Mouse (Mus musculus) liver, adult (tissue): ENCODE measurements around the gene Clec1a.

Experiments used
- GATA4 ChIP-seq: IDR thresholded peaks from 2 replicates; pipeline ENCODE4 v1.6.1; 2014; ENCODE audit warnings: mild to moderate bottlenecking, low read length; ENCODE audit not compliant: insufficient replicate concordance

The Clec1a gene

DNA sequence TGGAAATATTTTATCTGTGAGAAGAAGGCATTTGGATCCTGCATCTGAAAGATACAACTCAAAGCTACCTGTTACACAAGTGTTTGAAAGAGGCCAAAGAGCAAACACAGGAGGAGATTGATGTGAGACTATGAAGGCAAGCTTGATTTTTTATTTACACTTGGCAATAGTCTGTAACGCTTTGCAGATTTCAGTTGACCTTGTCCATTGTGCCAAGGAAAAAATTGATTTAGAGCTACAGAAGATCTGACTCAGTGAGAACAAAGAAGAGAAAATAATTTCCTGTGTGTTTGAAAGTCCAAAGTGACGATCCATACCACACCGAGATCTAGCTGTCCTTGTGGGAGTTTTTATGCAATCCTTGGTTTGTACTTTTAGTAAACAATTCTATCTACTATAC, 29.5 kb downstream of the Clec1a start:
- no peak for TF ChIP-seq GATA4

DNA sequence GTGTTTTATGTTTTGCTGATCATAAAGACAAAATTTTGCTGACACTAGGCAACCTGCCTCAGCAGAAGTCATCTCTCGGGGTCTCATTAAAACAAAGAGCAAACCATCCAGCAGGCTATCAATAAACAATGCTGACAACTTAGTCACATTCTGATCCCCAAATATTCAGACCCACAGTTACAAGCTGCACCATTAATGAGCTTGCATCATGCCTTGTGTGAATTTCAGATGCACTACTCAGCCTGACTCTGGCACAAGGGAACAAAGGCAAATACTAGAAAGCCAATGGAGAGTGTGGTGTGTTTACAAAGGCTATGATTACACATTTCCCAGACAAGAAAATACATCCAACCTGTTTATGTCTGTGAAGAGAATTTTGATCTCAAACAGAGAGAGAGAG, 37.6 kb downstream of the Clec1a start:
- TF ChIP-seq GATA4 = no peak

DNA sequence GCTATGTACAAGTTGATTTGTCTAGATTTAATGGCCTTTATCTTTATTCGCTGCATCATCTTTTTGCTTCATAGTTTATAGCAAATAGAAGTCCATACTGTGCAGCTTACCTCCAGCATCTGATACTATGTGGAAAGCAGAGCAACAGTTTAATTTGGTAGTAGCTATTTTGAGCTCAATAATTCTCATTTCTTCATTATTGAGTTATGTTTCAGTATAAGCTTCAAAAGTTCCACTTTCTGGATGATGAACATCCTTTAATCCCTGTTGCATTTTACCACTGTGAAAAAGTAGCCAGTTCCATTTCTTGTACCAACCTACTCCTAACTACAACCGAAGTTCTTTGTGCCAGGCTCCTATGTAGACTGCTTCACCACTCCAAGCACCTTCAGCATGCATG, 43.2 kb downstream of the Clec1a start, which contains the start of gene Clec9a:
Clec9a (plus strand) TSS at position 301 of the 400 bp plus-strand sequence.
- no peak for TF ChIP-seq GATA4

DNA sequence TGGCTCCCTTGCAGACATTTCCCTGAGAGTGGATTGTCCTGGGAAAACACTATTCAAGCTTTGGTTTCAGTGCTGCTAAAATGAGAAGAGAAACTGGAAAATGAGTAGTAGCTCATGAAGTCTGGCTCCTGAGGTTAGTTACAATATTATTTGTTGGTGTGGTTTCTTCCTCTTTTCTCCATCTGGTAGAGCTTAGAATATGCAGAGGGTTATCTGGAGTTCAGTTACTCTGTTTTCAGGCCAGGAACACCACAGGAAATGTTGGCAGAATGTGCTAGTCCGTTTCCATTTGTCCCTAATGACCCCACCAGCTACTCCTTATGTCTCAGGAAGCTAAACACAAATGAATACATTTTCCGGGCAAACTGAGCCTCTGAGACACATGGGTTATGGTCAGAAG, 44.5 kb downstream of the Clec1a start:
- peak; percentile 73; the same call in 1 of the 2 replicates for TF ChIP-seq GATA4

DNA sequence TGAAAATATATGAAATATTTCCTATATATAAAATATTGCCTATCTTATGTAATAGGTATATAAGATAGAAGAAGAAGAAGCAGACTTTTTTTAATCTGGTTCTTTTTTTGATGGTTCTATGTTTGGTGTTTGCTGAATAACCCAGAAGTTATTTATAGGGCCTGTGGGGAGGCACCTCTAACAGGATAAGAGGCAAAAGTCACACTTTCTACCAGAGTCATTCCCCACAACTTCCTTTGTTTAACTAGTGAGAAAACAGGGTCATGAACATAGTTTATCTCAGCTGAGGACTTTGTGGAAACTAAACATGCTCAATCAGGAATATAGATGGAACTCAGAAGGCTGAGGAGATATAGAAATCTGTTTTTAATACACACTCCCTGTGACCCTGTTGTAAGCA, 45.8 kb downstream of the Clec1a start:
- no peak for TF ChIP-seq GATA4

DNA sequence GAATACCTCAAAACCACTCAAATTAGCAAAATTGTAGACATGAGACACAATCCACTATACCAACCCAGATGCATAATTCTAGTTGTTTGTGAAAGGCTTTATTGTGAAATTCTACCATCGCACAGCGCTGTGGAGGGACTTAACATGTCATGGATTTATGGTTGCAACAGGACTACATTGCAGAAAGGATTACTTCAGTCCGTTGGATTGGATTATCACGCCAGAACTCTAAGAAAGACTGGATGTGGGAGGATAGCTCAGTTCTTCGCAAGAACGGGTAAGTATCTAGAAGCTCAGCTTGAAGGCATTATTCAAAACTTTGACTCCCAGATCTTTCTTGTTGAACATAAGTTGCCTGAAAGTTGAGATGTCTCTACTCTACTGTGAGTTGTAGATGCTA, 48.4 kb downstream of the Clec1a start:
- no peak for TF ChIP-seq GATA4

DNA sequence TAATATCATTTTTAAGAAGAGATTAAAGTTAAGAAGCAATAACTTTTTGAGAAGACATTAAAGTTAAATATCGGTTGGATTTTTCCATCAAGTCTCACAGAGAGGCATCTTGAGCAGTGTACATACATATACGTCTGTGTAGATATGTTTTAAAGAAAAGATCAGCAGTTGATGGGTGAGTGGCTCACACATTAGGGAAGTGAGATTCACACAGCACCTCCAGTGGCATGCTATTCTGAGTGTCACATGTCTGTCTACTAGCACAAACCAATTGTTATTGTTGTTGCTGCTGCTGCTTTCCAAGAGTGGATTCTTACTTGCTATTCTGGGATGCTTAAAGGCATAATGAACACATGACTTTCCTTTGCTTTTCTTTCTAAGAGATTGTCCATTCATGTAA, 49.4 kb downstream of the Clec1a start:
- no peak for TF ChIP-seq GATA4

DNA sequence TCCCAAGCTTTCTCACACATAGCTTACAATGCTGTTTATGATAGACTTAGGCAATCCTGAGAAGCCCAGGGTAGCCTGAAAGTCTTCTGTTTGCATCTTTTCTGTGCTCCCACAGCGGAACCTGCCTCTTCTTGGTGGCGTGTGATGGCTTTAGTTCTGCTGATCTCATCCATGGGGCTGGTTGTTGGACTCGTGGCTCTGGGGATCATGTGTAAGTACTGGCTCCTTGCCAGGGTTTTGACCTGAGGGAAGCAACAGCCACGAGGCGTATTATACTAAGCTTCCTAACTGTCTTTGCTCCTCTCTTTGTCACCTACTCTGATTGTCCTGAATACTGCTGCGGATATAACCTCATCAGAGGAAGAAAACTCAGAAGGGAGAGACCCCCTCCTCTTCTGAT, 51.9 kb downstream of the Clec1a start:
- no peak for TF ChIP-seq GATA4

DNA sequence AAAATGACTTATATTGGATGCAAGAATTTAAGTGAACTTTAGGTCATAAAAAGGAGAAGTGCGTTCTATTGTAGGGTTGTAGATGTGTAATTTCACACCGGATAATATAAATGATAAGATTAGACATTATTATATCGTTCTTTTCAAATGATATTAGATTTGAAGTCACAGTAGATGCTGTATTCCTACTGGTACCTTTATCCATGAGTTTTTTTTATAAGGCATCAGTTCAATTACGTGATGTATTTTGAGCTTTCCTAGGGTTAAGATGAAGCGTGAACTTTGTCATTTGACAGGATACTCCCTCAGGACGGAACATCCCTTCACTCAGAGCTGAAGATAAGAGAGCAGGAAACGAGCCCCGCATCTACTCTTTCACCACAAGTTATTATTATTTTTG, 54.8 kb downstream of the Clec1a start, which contains the start of gene Clec1b:
Clec1b (plus strand) TSS at position 301 of the 400 bp plus-strand sequence.
- TF ChIP-seq GATA4 = peak; percentile 83

DNA sequence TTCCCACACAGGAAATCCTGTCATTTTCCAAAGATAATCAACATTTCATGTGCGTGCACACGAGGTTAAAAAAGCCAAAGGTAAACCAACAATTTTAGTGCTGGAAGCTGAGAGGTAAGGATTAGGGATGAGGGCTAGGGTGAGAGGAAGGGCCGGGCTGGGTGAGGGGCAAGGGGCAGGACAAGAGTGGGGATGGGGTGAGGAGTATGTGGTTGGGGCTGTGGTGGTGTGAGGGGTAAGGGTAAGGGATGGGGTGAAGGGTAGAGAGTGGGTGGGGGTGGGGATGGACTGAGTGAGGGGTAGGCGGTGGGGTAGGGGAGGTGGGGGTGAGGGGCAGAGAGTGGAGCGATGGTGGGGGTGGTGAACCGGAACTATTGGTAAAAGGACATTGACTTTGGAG, 58.1 kb downstream of the Clec1a start:
- TF ChIP-seq GATA4 = no peak

DNA sequence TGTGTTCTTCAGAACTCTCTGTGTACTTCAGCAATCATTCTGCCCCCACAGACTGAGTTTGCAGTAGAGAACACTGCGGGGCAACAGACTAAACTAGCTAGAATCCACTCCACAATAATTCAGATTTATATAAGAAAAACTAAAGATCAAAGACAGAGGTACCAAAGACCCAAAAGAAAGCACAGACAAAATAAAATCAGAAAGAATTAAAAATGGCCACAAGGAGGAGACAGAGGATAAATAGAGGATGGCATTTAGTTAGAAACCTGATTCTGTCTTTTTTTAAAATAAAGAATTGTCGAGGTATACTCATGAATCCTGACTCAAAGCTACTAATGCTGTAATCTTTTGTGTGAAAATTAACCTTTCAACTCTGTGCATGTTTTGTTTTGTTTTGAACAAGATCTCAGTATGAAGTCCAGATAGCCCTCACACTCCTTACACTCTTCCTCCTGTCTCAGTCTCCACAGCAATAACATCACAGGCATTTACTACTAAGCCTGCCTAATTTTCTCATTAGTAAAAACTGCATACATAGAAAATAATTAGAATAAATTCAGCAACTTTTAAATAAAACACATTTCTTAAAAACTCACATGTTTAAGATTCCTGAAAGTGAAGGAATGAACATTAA, 58.6 kb downstream of the Clec1a start:
- no peak for TF ChIP-seq GATA4

DNA sequence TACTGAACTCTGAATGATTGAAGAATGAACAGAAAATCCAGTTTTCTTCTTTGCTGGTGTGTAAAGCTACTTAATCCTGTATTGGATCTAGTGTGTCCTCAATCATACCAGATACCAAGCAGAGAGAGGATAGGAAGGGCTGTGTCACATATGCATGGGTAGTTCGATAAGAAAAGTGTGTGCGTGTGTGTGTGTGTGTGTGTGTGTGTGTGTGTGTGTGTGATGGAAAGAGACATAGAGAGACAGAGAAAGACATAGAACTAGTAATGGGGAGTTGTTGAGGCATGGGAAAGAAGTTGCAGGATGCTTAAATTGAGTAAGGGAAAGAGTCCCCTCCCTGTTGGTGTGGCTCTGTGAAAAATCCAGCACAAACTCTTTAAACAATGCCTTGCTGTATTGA, 66.0 kb downstream of the Clec1a start, which contains the start of gene Clec12b:
Clec12b (minus strand) TSS at position 101 of the 400 bp plus-strand sequence.
- TF ChIP-seq GATA4 = no peak

DNA sequence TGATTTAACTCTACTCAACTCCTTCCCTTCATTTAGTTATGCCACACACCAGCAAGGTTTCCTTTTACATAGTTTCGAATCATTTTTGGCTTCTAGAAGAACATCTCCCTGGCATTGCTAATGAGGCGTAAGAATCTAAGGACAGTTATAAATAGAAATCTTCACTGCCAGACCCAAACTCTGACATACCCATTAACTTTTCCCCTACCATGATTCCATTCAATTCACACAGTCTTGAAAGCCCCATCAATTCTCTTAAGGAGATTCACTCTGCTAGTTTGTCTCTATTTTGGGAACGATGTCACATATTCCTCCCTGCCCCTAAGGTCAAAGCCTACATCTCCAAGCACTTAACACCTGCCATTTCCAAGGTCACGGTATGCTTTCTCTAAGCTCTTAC, 66.8 kb downstream of the Clec1a start:
- TF ChIP-seq GATA4 = no peak

DNA sequence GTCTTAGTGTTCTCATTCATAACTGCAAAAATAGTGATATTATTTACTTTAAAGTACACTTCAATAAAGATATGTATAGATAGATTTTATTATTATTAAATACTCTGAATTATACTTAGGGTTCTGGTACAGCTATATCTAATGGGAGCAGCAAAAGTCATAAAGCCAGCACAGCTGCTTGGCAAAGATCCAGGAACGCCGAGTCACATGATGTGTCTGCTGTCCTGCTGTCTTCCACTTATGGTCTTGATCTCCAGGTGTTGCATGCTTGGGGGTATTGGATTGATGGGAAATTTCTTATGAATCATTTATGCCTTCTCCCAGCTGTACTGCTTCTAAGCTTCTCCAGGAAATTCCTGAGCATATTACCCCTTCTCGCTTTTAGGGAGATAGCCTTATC, 68.3 kb downstream of the Clec1a start:
- TF ChIP-seq GATA4 = no peak

DNA sequence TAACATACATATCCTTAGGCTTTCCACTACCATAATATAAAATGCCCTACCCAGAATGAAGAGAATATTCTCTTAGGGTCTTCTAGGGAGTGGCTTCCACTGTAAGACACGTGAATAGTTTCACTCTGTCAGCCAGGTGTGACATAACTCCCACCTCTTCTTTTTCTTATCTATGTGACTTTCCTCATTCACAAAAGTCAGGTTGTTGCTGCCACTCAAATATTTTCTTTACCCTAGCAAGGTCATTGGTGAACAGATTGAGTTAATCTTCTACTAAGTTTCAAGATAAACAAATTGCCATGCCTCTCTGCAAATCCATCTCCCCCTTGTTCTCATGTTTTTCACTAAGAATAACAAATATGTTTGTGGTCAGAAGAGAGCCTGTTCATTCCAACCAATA, 70.1 kb downstream of the Clec1a start:
- TF ChIP-seq GATA4 = no peak

DNA sequence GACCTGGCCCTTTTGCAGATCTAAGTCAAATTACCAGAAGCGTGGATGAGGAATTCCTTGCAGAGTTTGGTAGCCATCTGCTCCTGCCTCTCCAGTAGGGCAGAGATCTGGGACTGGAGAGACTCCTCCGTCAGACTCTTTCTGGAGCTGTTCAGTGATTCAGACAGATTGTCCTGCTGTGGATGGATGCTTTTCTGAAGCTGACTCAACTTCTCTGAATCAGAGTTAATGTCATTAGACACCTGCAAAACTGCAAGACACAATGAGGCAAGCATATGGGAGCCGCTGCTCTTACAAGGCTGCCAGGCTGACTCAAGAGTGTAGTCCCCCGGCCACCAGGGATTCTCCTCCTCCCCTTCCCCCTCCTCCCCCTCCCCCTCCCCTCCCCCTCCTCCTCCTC, 71.3 kb downstream of the Clec1a start:
- TF ChIP-seq GATA4 = no peak

DNA sequence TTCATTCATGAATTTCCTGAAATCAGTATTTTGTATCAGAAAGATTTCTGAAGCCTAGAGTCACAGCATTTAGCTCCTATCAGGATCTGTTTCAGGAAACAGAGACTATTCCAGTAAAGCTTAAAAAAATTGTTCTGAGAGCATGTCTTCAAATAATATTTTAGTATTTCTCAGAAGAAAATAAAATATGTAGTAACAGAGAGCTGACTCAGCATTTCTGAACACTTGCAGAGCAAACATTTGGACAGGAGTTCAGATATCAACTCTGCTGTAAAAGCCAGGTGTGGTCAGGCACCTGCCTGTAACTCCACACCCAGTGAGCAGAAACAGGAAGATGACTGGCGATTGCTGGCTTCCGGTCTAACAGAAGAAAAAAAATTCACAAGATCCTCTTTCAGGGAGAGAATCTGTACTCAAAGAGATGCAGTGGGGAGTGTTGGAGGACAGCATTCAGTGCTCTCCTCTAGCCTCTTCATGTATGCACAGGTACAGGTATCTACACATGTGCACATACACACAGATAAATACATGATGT, 76.8 kb downstream of the Clec1a start:
- TF ChIP-seq GATA4 = no peak
